Mouse (Mus musculus) adrenal gland, adult 10 weeks (tissue): Measurements from ENCODE around the gene Olfr1428. TPM values are rescaled to one million over a fixed set of nuclear protein-coding genes. Genes with fewer than 3 reads are reported as not detected.

Source experiments
- polyA plus RNA-seq: library from polyadenylated mRNA; stranded (reverse); fragments of 350-450 nt; fragmentation: Illumina TruSeq; extraction: RNeasy Lipid Tissue Mini Kit (QIAGEN cat#74804); gene quantifications from one replicate; pipeline ENCODE4 v1.2.3, GENCODE M21; 2014; ENCODE audit warnings: low read depth, low replicate concordance

Olfr1428 gene
- not detected for polyA plus RNA-seq

GRCm38 (mm10) chr19:12115797-12116196, at the start of gene Olfr1428:
Gene Olfr1428, minus strand, starts transcription at chr19:12115897.

GRCm38 (mm10) chr19:12123103-12123502, 7.4 kb upstream of the Olfr1428 start, which contains the start of gene Olfr76:
Gene Olfr76, minus strand, starts transcription at chr19:12123203.

GRCm38 (mm10) chr19:12103234-12103633, 12.5 kb downstream of the Olfr1428 start, which contains the start of gene Olfr1427:
Gene Olfr1427, minus strand, starts transcription at chr19:12103334.

GRCm38 (mm10) chr19:12091913-12092312, 23.8 kb downstream of the Olfr1428 start, which contains the start of gene Olfr1426:
Gene Olfr1426, minus strand, starts transcription at chr19:12092013.

DNA sequence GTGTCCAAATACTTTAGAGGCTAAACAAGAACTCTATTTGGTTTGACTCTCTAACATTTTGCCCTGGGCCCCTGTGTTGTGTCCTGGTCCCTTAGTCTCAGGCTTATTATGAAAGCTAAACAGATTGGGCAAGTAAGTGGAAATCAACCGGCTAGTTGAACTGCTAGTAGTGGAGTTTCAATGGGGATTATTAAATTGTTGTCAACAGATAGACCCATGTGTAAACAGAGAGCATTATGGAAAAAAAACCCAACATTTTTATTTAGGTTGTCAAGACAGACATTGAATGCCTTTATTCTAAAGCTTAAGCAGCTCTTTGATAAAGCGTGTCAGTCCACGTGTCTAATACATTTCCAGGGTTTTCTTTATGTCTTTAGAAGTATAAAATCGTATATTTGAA, 38.1 kb downstream of the Olfr1428 start, which contains the start of gene Olfr1425:
Gene Olfr1425 (minus strand): TSS at position 101 of the 400 bp plus-strand sequence.

GRCm38 (mm10) chr19:12062582-12062981, 53.1 kb downstream of the Olfr1428 start, which contains the start of gene Olfr1424:
Gene Olfr1424, minus strand, starts transcription at chr19:12062682.

Other genes starting within 250 kb of the Olfr1428 start
- not detected for gene Olfr1419, start 240.8 kb downstream of the Olfr1428 start, polyA plus RNA-seq
- not detected for gene Olfr1420, start 229.3 kb downstream of the Olfr1428 start, polyA plus RNA-seq
- gene Patl1, start 203.5 kb downstream of the Olfr1428 start, polyA plus RNA-seq, result 39.1 TPM
- 51.8 TPM for gene Osbp, start 150.0 kb downstream of the Olfr1428 start, polyA plus RNA-seq
- not detected for gene Olfr1423, start 74.6 kb downstream of the Olfr1428 start, polyA plus RNA-seq
- not detected for gene Olfr1424, start 53.2 kb downstream of the Olfr1428 start, polyA plus RNA-seq
- not detected for gene Olfr1425, start 38.2 kb downstream of the Olfr1428 start, polyA plus RNA-seq
- gene Olfr1426, start 23.9 kb downstream of the Olfr1428 start, polyA plus RNA-seq, result not detected
- not detected for gene Olfr1427, start 12.6 kb downstream of the Olfr1428 start, polyA plus RNA-seq
- not detected for gene Olfr76, start 7.3 kb upstream of the Olfr1428 start, polyA plus RNA-seq
- gene Olfr1555-ps1, start 54.2 kb upstream of the Olfr1428 start, polyA plus RNA-seq, result not detected
- gene Olfr1431, start 84.7 kb upstream of the Olfr1428 start, polyA plus RNA-seq, result not detected
- gene Olfr1432, start 116.7 kb upstream of the Olfr1428 start, polyA plus RNA-seq, result not detected
- gene Olfr262, start 125.8 kb upstream of the Olfr1428 start, polyA plus RNA-seq, result not detected
- gene Olfr235, start 145.1 kb upstream of the Olfr1428 start, polyA plus RNA-seq, result not detected
- not detected for gene Olfr1434, start 164.0 kb upstream of the Olfr1428 start, polyA plus RNA-seq
- gene Olfr1436, start 183.2 kb upstream of the Olfr1428 start, polyA plus RNA-seq, result not detected
- not detected for gene Olfr1437, start 209.2 kb upstream of the Olfr1428 start, polyA plus RNA-seq
- not detected for gene Olfr1438-ps1, start 220.0 kb upstream of the Olfr1428 start, polyA plus RNA-seq